Mouse (Mus musculus): ENCODE measurements around the gene Sypl. TPM values are rescaled to one million over a fixed set of nuclear protein-coding genes. Genes with fewer than 3 reads are reported as not detected.
"Not testable (repeated sequence)": the region's sequence is repeated elsewhere in the genome, so short reads cannot be mapped to it uniquely, and the experiment has no call there.

The Sypl gene
- polyA plus RNA-seq, 1 experiment from 2014 or later = 50.7 TPM

GRCm38 (mm10) chr12:32983081-32983480 lies 29.4 kb downstream of the Sypl start:
- Histone ChIP-seq H3K4me1 (replicated peaks; ENCODE audit: control insufficient read depth, insufficient read depth, low read length) (no peaks in the 10 kb centered on the region), H3K27ac (no peak overlapping the region), H3K4me2 (replicated peaks) (no peak overlapping the region), H3K9me3 (ENCODE audit: control insufficient read depth, low read length) (no peaks in the 10 kb centered on the region), H3K4me3 (replicated peaks; ENCODE audit: low read length) (no peak overlapping the region), H3K27me3 (ENCODE audit: control insufficient read depth, insufficient read depth, low read length) (no peaks in the 10 kb centered on the region), H3K9ac (no peak overlapping the region), H3K36me3 (replicated peaks; ENCODE audit: control insufficient read depth, insufficient read depth) (0 out of 2 replicates have a peak, but pooled peaks cover 5% of the 10 kb centered on the region)
- WGBS = 96% methylated on average over 1 of the region's 1 CpGs
- DNase-seq (ENCODE audit: low spot score) = no peak
- ATAC-seq (ENCODE audit: low FRiP score) = no peak

GRCm38 (mm10) chr12:32986284-32986683 lies 32.6 kb downstream of the Sypl start:
- Histone ChIP-seq H3K4me3 (replicated peaks; ENCODE audit: low read length) (no peak overlapping the region), H3K27me3 (ENCODE audit: control insufficient read depth, insufficient read depth, low read length) (no peaks in the 10 kb centered on the region), H3K9ac (no peak overlapping the region), H3K4me2 (replicated peaks) (no peak overlapping the region), H3K36me3 (replicated peaks; ENCODE audit: control insufficient read depth, insufficient read depth) (no peaks in the 10 kb centered on the region), H3K27ac (no peak overlapping the region), H3K9me3 (ENCODE audit: control insufficient read depth, low read length) (no peaks in the 10 kb centered on the region), H3K4me1 (replicated peaks; ENCODE audit: control insufficient read depth, insufficient read depth, low read length) (no peaks in the 10 kb centered on the region)
- 71% methylated on average over 1 of the region's 1 CpGs for WGBS
- DNase-seq (ENCODE audit: low spot score) (no peak), ATAC-seq (ENCODE audit: low FRiP score) (no peak)

- no peak overlapping the region for H3K9ac ChIP-seq
- H3K9me3 ChIP-seq (ENCODE audit: control insufficient read depth, low read length) = no peaks in the 10 kb centered on the region
- ATAC-seq (ENCODE audit: low FRiP score) (peak; percentile 14; the same call in 1 of the 2 replicates), DNase-seq (ENCODE audit: low spot score) (no peak)
- 58% methylated on average over 12 of the region's 12 CpGs for WGBS
- no peak overlapping the region for H3K4me3 ChIP-seq (replicated peaks; ENCODE audit: low read length)
- no peaks in the 10 kb centered on the region for H3K36me3 ChIP-seq (replicated peaks; ENCODE audit: control insufficient read depth, insufficient read depth)
- H3K4me2 ChIP-seq (replicated peaks) = no peak overlapping the region
- H3K4me1 ChIP-seq (replicated peaks; ENCODE audit: control insufficient read depth, insufficient read depth, low read length) = no peaks in the 10 kb centered on the region
- no peak overlapping the region for H3K27ac ChIP-seq
- no peaks in the 10 kb centered on the region for H3K27me3 ChIP-seq (ENCODE audit: control insufficient read depth, insufficient read depth, low read length)
These were observed 36.0 kb downstream of the Sypl start for GRCm38 (mm10) chr12:32989731-32990130.

- H3K9ac ChIP-seq = no peak overlapping the region
- no peak overlapping the region for H3K4me2 ChIP-seq (replicated peaks)
- H3K4me1 ChIP-seq (replicated peaks; ENCODE audit: control insufficient read depth, insufficient read depth, low read length) = no peaks in the 10 kb centered on the region
- H3K4me3 ChIP-seq (replicated peaks; ENCODE audit: low read length) = no peak overlapping the region
- ATAC-seq (ENCODE audit: low FRiP score) = no peak
- whole genome bisulfite sequencing = 80% methylated on average over 5 of the region's 5 CpGs
- H3K27me3 ChIP-seq (ENCODE audit: control insufficient read depth, insufficient read depth, low read length) = no peaks in the 10 kb centered on the region
- H3K36me3 ChIP-seq (replicated peaks; ENCODE audit: control insufficient read depth, insufficient read depth) = no peaks in the 10 kb centered on the region
- no peak overlapping the region for H3K27ac ChIP-seq
- DNase-seq (ENCODE audit: low spot score) = no peak
- H3K9me3 ChIP-seq (ENCODE audit: control insufficient read depth, low read length) = no peaks in the 10 kb centered on the region
These were observed 40.4 kb downstream of the Sypl start for GRCm38 (mm10) chr12:32994081-32994480.

- H3K9me3 ChIP-seq (ENCODE audit: control insufficient read depth, low read length) = no peaks in the 10 kb centered on the region
- no peaks in the 10 kb centered on the region for H3K27me3 ChIP-seq (ENCODE audit: control insufficient read depth, insufficient read depth, low read length)
- H3K4me1 ChIP-seq (replicated peaks; ENCODE audit: control insufficient read depth, insufficient read depth, low read length) = no peaks in the 10 kb centered on the region
- no peak overlapping the region for H3K27ac ChIP-seq
- no peak for DNase-seq (ENCODE audit: low spot score)
- no peaks in the 10 kb centered on the region for H3K36me3 ChIP-seq (replicated peaks; ENCODE audit: control insufficient read depth, insufficient read depth)
- 81% methylated on average over 4 of the region's 4 CpGs for WGBS
- ATAC-seq (ENCODE audit: low FRiP score) = no peak
- no peak overlapping the region for H3K4me3 ChIP-seq (replicated peaks; ENCODE audit: low read length)
- no peak overlapping the region for H3K4me2 ChIP-seq (replicated peaks)
- H3K9ac ChIP-seq = no peak overlapping the region
These were observed 41.6 kb downstream of the Sypl start for GRCm38 (mm10) chr12:32995081-32995834.

- 80% methylated on average over 5 of the region's 5 CpGs for WGBS
These were observed 45.1 kb downstream of the Sypl start for GRCm38 (mm10) chr12:32998766-32999165.

GRCm38 (mm10) chr12:32999778-33000177 lies 46.1 kb downstream of the Sypl start:
- ATAC-seq (ENCODE audit: low FRiP score); DNase-seq (ENCODE audit: low spot score); H3K4me3 ChIP-seq (replicated peaks; ENCODE audit: low read length): not testable (repeated sequence)

More at GRCm38 (mm10) chr12:32998766-32999165, 45.1 kb downstream of the Sypl start:
- DNase-seq (ENCODE audit: low spot score) (no peak), ATAC-seq (ENCODE audit: low FRiP score) (no peak)
- no peak overlapping the region for H3K27ac ChIP-seq
- H3K27me3 ChIP-seq (ENCODE audit: control insufficient read depth, insufficient read depth, low read length) = no peaks in the 10 kb centered on the region
- H3K4me1 ChIP-seq (replicated peaks; ENCODE audit: control insufficient read depth, insufficient read depth, low read length) = no peaks in the 10 kb centered on the region
- H3K4me2 ChIP-seq (replicated peaks) = no peak overlapping the region
- no peak overlapping the region for H3K4me3 ChIP-seq (replicated peaks; ENCODE audit: low read length)
- no peaks in the 10 kb centered on the region for H3K9me3 ChIP-seq (ENCODE audit: control insufficient read depth, low read length)
- H3K9ac ChIP-seq = no peak overlapping the region
- no peaks in the 10 kb centered on the region for H3K36me3 ChIP-seq (replicated peaks; ENCODE audit: control insufficient read depth, insufficient read depth)

GRCm38 (mm10) chr12:33000402-33000801 lies 46.7 kb downstream of the Sypl start:
- H3K9me3 ChIP-seq (ENCODE audit: control insufficient read depth, low read length) = no peaks in the 10 kb centered on the region
- H3K4me2 ChIP-seq (replicated peaks) = no peak overlapping the region
- DNase-seq (ENCODE audit: low spot score) = no peak
- H3K27ac ChIP-seq = no peak overlapping the region
- no peaks in the 10 kb centered on the region for H3K27me3 ChIP-seq (ENCODE audit: control insufficient read depth, insufficient read depth, low read length)
- H3K4me3 ChIP-seq (replicated peaks; ENCODE audit: low read length) = no peak overlapping the region
- no peaks in the 10 kb centered on the region for H3K4me1 ChIP-seq (replicated peaks; ENCODE audit: control insufficient read depth, insufficient read depth, low read length)
- 63% methylated on average over 4 of the region's 4 CpGs for WGBS
- no peaks in the 10 kb centered on the region for H3K36me3 ChIP-seq (replicated peaks; ENCODE audit: control insufficient read depth, insufficient read depth)
- H3K9ac ChIP-seq = no peak overlapping the region
- no peak for ATAC-seq (ENCODE audit: low FRiP score)

More at GRCm38 (mm10) chr12:32999778-33000177, 46.1 kb downstream of the Sypl start:
- H3K4me2 ChIP-seq (replicated peaks); H3K9me3 ChIP-seq (ENCODE audit: control insufficient read depth, low read length); H3K27ac ChIP-seq; H3K27me3 ChIP-seq (ENCODE audit: control insufficient read depth, insufficient read depth, low read length); H3K9ac ChIP-seq; H3K4me1 ChIP-seq (replicated peaks; ENCODE audit: control insufficient read depth, insufficient read depth, low read length); H3K36me3 ChIP-seq (replicated peaks; ENCODE audit: control insufficient read depth, insufficient read depth): not testable (repeated sequence)
- WGBS = 30% methylated on average over 3 of the region's 3 CpGs

GRCm38 (mm10) chr12:33003339-33003965 lies 49.8 kb downstream of the Sypl start:
- no peak overlapping the region for H3K9ac ChIP-seq
- H3K36me3 ChIP-seq (replicated peaks; ENCODE audit: control insufficient read depth, insufficient read depth) = no peaks in the 10 kb centered on the region
- H3K27ac ChIP-seq = no peak overlapping the region
- H3K4me1 ChIP-seq (replicated peaks; ENCODE audit: control insufficient read depth, insufficient read depth, low read length) = no peaks in the 10 kb centered on the region
- H3K4me2 ChIP-seq (replicated peaks) = no peak overlapping the region
- H3K4me3 ChIP-seq (replicated peaks; ENCODE audit: low read length) = no peak overlapping the region
- ATAC-seq (ENCODE audit: low FRiP score) (peak; percentile 31; the same call in 1 of the 2 replicates), DNase-seq (ENCODE audit: low spot score) (no peak)
- H3K27me3 ChIP-seq (ENCODE audit: control insufficient read depth, insufficient read depth, low read length) = no peaks in the 10 kb centered on the region
- H3K9me3 ChIP-seq (ENCODE audit: control insufficient read depth, low read length) = no peaks in the 10 kb centered on the region
- WGBS = 62% methylated on average over 8 of the region's 8 CpGs

All from hindbrain, embryonic 14.5 days (tissue).